Mouse (Mus musculus) kidney, embryonic 14.5 days (tissue): ENCODE measurements around the gene Slc39a11. TPM values are rescaled to one million over a fixed set of nuclear protein-coding genes. Genes with fewer than 3 reads are reported as not detected.

ENCODE experiments used
- ATAC-seq: fragments of 200-750 bp; cut with Nextera tagmentation; 2 replicates; pipeline ENCODE4 v1.8.0; 2017; ENCODE audit warnings: moderate number of reproducible peaks, mild to moderate bottlenecking, moderate TSS enrichment, moderate library complexity; ENCODE audit not compliant: low FRiP score, low TSS enrichment
- H3K27ac ChIP-seq: fragments of 300-500 bp; sonication (generic); 2 replicates; pipeline ENCODE4 v1.5.1; 2014; ENCODE audit warnings: low read depth, mild to moderate bottlenecking, low read length, moderate library complexity, mixed read lengths
- H3K27me3 ChIP-seq: fragments of 300-500 bp; sonication (generic); 2 replicates; pipeline ENCODE4 v1.6.1; 2014; ENCODE audit warnings: mild to moderate bottlenecking, low read length; ENCODE audit not compliant: control insufficient read depth, insufficient read depth
- H3K36me3 ChIP-seq: fragments of 300-500 bp; sonication (generic); 2 replicates; pipeline ENCODE4 v1.6.1; 2014; ENCODE audit warnings: low read length, mixed read lengths; ENCODE audit not compliant: control insufficient read depth, insufficient read depth
- H3K4me1 ChIP-seq: fragments of 300-500 bp; sonication (generic); 2 replicates; pipeline ENCODE4 v1.6.1; 2014; ENCODE audit warnings: low read length, mixed read lengths; ENCODE audit not compliant: control insufficient read depth, insufficient read depth
- H3K4me2 ChIP-seq: fragments of 300-500 bp; sonication (generic); replicated peaks from 2 replicates; pipeline ENCODE4 v1.6.1; 2014; ENCODE audit warnings: low read depth, mild to moderate bottlenecking, low read length
- H3K4me3 ChIP-seq: fragments of 300-500 bp; sonication (generic); 2 replicates; pipeline ENCODE4 v1.5.1; 2014; ENCODE audit warnings: mild to moderate bottlenecking, low read length
- H3K9ac ChIP-seq: fragments of 300-500 bp; sonication (generic); 2 replicates; pipeline ENCODE4 v1.6.1; 2014; ENCODE audit warnings: low read depth, mild to moderate bottlenecking, low read length, moderate library complexity
- H3K9me3 ChIP-seq: fragments of 300-500 bp; sonication (generic); 2 replicates; pipeline ENCODE4 v1.6.1; 2016; ENCODE audit warnings: low read length; ENCODE audit not compliant: control insufficient read depth
- WGBS: fragments of 180-500 bp; shearing (Covaris S2); extraction: QIAGEN DNeasy Blood & Tissue Kit; methylation state at CpG from one replicate; pipeline ENCODE4 v1.1.7; 2014; 5-methylcytosine and 5-hydroxymethylcytosine counted together
- polyA plus RNA-seq: library from polyadenylated mRNA; unstranded; fragments of >200 nt; fragmentation: Nextera tagmentation; extraction: Ambion mirVana; gene quantifications from 2 replicates; pipeline ENCODE4 v1.2.1, GENCODE M21; 2014

The Slc39a11 gene
- polyA plus RNA-seq, 1 experiment from 2014 or later: 16.4 TPM

DNA sequence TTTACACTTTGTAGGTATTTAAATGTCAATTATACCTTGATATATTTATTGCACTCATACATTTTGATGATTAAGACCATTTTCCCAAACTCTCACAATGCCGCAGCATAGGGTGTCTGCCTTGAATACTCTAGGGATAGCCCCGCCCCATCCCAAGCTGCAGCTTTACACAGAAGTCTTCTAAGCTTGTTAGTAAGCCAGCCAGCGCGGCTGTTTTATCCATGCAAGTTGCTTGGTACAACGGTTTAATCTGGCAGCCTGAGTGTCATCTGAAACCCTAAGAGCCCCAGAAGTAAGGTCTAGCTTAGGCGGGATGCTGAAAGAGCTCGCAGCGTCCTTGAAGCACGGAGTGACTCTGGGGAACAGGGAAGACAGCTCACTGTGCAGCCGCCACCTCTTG lies 238.1 kb downstream of the Slc39a11 start:
- no peak overlapping the region for H3K4me2 ChIP-seq
- no peaks in the 10 kb centered on the region for H3K27me3 ChIP-seq
- H3K4me1 ChIP-seq: no peaks in the 10 kb centered on the region
- no peak overlapping the region for H3K4me3 ChIP-seq
- no peaks in the 10 kb centered on the region for H3K36me3 ChIP-seq
- H3K27ac ChIP-seq: no peak overlapping the region
- no peak for ATAC-seq
- no peaks in the 10 kb centered on the region for H3K9me3 ChIP-seq
- 70% methylated on average over 10 of the region's 10 CpGs for WGBS
- no peak overlapping the region for H3K9ac ChIP-seq

- no peaks in the 10 kb centered on the region for H3K27me3 ChIP-seq
- 89% methylated on average over 9 of the region's 9 CpGs for WGBS
- H3K9ac ChIP-seq: no peak overlapping the region
- no peak for ATAC-seq
- H3K4me2 ChIP-seq: no peak overlapping the region
- no peaks in the 10 kb centered on the region for H3K4me1 ChIP-seq
- no peaks in the 10 kb centered on the region for H3K9me3 ChIP-seq
- H3K27ac ChIP-seq: no peak overlapping the region
- H3K4me3 ChIP-seq: no peak overlapping the region
- no peaks in the 10 kb centered on the region for H3K36me3 ChIP-seq
These were observed 240.8 kb downstream of the Slc39a11 start for GRCm38 (mm10) chr11:113409121-113409520.

GRCm38 (mm10) chr11:113407474-113407873 lies 242.4 kb downstream of the Slc39a11 start:
- H3K9me3 ChIP-seq: no peaks in the 10 kb centered on the region
- no peak overlapping the region for H3K4me2 ChIP-seq
- H3K27ac ChIP-seq: no peak overlapping the region
- H3K36me3 ChIP-seq: no peaks in the 10 kb centered on the region
- 93% methylated on average over 4 of the region's 4 CpGs for WGBS
- 0 out of 2 replicates have a peak, but pooled peaks cover 2% of the 10 kb centered on the region for H3K4me1 ChIP-seq
- no peaks in the 10 kb centered on the region for H3K27me3 ChIP-seq
- no peak overlapping the region for H3K9ac ChIP-seq
- H3K4me3 ChIP-seq: no peak overlapping the region
- ATAC-seq: no peak

- WGBS: 97% methylated on average over 4 of the region's 4 CpGs
These were observed 249.0 kb downstream of the Slc39a11 start for GRCm38 (mm10) chr11:113400868-113401267.

GRCm38 (mm10) chr11:113399601-113400000 lies 250.3 kb downstream of the Slc39a11 start:
- no peak overlapping the region for H3K27ac ChIP-seq
- H3K36me3 ChIP-seq: no peaks in the 10 kb centered on the region
- no peak for ATAC-seq
- H3K27me3 ChIP-seq: no peaks in the 10 kb centered on the region
- no peak overlapping the region for H3K9ac ChIP-seq
- H3K4me3 ChIP-seq: no peak overlapping the region
- peaks cover 18% of the 10 kb centered on the region for H3K9me3 ChIP-seq
- H3K4me2 ChIP-seq: no peak overlapping the region
- H3K4me1 ChIP-seq: 0 out of 2 replicates have a peak, but pooled peaks cover 3% of the 10 kb centered on the region
- WGBS: 85% methylated on average over 11 of the region's 11 CpGs

More at GRCm38 (mm10) chr11:113400868-113401267, 249.0 kb downstream of the Slc39a11 start:
- H3K27ac ChIP-seq: no peak overlapping the region
- H3K4me3 ChIP-seq: no peak overlapping the region
- ATAC-seq: no peak
- 0 out of 2 replicates have a peak, but pooled peaks cover 3% of the 10 kb centered on the region for H3K4me1 ChIP-seq
- H3K9me3 ChIP-seq: peaks cover 18% of the 10 kb centered on the region
- H3K4me2 ChIP-seq: no peak overlapping the region
- H3K36me3 ChIP-seq: no peaks in the 10 kb centered on the region
- H3K27me3 ChIP-seq: no peaks in the 10 kb centered on the region
- no peak overlapping the region for H3K9ac ChIP-seq

GRCm38 (mm10) chr11:113397394-113397793 lies 252.5 kb downstream of the Slc39a11 start:
- no peak for ATAC-seq
- no peak overlapping the region for H3K4me3 ChIP-seq
- no peak overlapping the region for H3K9ac ChIP-seq
- no peaks in the 10 kb centered on the region for H3K27me3 ChIP-seq
- H3K9me3 ChIP-seq: peaks cover 18% of the 10 kb centered on the region
- no peak overlapping the region for H3K27ac ChIP-seq
- 62% methylated on average over 1 of the region's 1 CpGs for WGBS
- 0 out of 2 replicates have a peak, but pooled peaks cover under 1% of the 10 kb centered on the region for H3K4me1 ChIP-seq
- H3K36me3 ChIP-seq: no peaks in the 10 kb centered on the region
- no peak overlapping the region for H3K4me2 ChIP-seq

- Histone ChIP-seq H3K27me3 (no peaks in the 10 kb centered on the region), H3K36me3 (no peaks in the 10 kb centered on the region), H3K4me1 (no peaks in the 10 kb centered on the region), H3K9me3 (peaks cover 12% of the 10 kb centered on the region), H3K4me3 (no peak overlapping the region), H3K27ac (no peak overlapping the region), H3K4me2 (no peak overlapping the region), H3K9ac (no peak overlapping the region)
- WGBS: 62% methylated on average over 23 of the region's 23 CpGs
- no peak for ATAC-seq
These were observed 256.3 kb downstream of the Slc39a11 start for GRCm38 (mm10) chr11:113393366-113394150.

DNA sequence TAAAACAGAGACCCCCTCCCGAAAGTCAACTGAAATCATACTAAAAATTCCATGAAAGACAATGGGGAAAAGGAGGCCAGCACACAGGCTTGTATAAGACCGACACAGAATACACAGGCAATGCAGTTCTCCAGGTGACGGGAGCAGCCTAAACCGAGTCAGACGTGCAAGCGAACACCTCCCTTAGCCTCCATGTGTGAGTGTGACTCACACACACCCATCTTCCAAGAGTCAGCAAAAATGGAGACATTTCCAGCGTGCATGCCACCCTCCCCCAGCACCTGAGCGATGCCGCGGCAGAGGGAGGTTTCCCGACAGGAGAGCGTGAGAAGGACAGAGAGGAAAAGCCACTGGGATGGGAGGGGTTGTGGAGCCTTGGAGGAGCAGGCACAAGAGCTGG lies 258.2 kb downstream of the Slc39a11 start:
- Histone ChIP-seq H3K4me1 (no peaks in the 10 kb centered on the region), H3K9ac (no peak overlapping the region), H3K4me2 (no peak overlapping the region), H3K4me3 (no peak overlapping the region), H3K27me3 (no peaks in the 10 kb centered on the region), H3K36me3 (no peaks in the 10 kb centered on the region), H3K9me3 (no peaks in the 10 kb centered on the region), H3K27ac (no peak overlapping the region)
- ATAC-seq: no peak
- 89% methylated on average over 12 of the region's 12 CpGs for WGBS

- Histone ChIP-seq H3K4me2 (no peak overlapping the region), H3K4me1 (no peaks in the 10 kb centered on the region), H3K9ac (no peak overlapping the region), H3K36me3 (no peaks in the 10 kb centered on the region), H3K9me3 (no peaks in the 10 kb centered on the region), H3K27me3 (no peaks in the 10 kb centered on the region), H3K27ac (no peak overlapping the region), H3K4me3 (no peak overlapping the region)
- ATAC-seq: no peak; the same call in 1 of the 2 replicates
- WGBS: 35% methylated on average over 6 of the region's 6 CpGs
These were observed 260.2 kb downstream of the Slc39a11 start for GRCm38 (mm10) chr11:113389637-113390036.
